Mouse (Mus musculus): Measurements from ENCODE around the gene Sema4d. TPM values are rescaled to one million over a fixed set of nuclear protein-coding genes. Genes with fewer than 3 reads are reported as not detected.
"Not testable (repeated sequence)": the region's sequence is repeated elsewhere in the genome, so short reads cannot be mapped to it uniquely, and the experiment has no call there.

The Sema4d gene
- total and polyA plus RNA-seq, 2 experiments from 2014 or later: 13.7 to 33.1 TPM

- peak; percentile 70 for ATAC-seq
- Histone ChIP-seq H3K9ac (replicated peaks; ENCODE audit: low read length) (no peak overlapping the region), H3K4me3 (ENCODE audit: low read length) (no peak overlapping the region), H3K4me2 (ENCODE audit: low read depth, low read length) (no peak overlapping the region), H3K4me1 (ENCODE audit: insufficient read depth, low read length) (no peaks in the 10 kb centered on the region), H3K9me3 (ENCODE audit: low read length) (no peaks in the 10 kb centered on the region), H3K27ac (no peak overlapping the region), H3K27me3 (ENCODE audit: insufficient read depth, low read length) (peaks cover 38% of the 10 kb centered on the region), H3K36me3 (ENCODE audit: insufficient read depth, low read length) (no peaks in the 10 kb centered on the region)
- peak; percentile 97 for TF ChIP-seq CTCF (IDR thresholded peaks at IDR 0.05; ENCODE audit: low read depth)
- peak; percentile 84 for DNase-seq (ENCODE audit: low spot score)
- WGBS: 24% methylated on average over 8 of the region's 8 CpGs
These were observed 45.9 kb upstream of the Sema4d start for GRCm38 (mm10) chr13:51839250-51840026.

GRCm38 (mm10) chr13:51837402-51837801 is 43.9 kb upstream of the Sema4d start:
- H3K4me2 ChIP-seq (ENCODE audit: low read depth, low read length): no peak overlapping the region
- no peak overlapping the region for H3K9ac ChIP-seq (replicated peaks; ENCODE audit: low read length)
- no peaks in the 10 kb centered on the region for H3K9me3 ChIP-seq (ENCODE audit: low read length)
- no peak overlapping the region for H3K27ac ChIP-seq
- TF ChIP-seq CTCF (IDR thresholded peaks at IDR 0.05; ENCODE audit: low read depth): no peak
- ATAC-seq: no peak
- no peaks in the 10 kb centered on the region for H3K4me1 ChIP-seq (ENCODE audit: insufficient read depth, low read length)
- H3K27me3 ChIP-seq (ENCODE audit: insufficient read depth, low read length): peaks cover 24% of the 10 kb centered on the region; the same call in 1 of the 2 replicates
- no peak overlapping the region for H3K4me3 ChIP-seq (ENCODE audit: low read length)
- WGBS: 50% methylated on average over 5 of the region's 5 CpGs
- no peak for DNase-seq (ENCODE audit: low spot score)
- no peaks in the 10 kb centered on the region for H3K36me3 ChIP-seq (ENCODE audit: insufficient read depth, low read length)

- WGBS: 83% methylated on average over 4 of the region's 4 CpGs
- not testable (repeated sequence) for H3K36me3 ChIP-seq (ENCODE audit: insufficient read depth, low read length); H3K9ac ChIP-seq (replicated peaks; ENCODE audit: low read length); H3K27ac ChIP-seq; H3K4me3 ChIP-seq (ENCODE audit: low read length); H3K4me2 ChIP-seq (ENCODE audit: low read depth, low read length); H3K4me1 ChIP-seq (ENCODE audit: insufficient read depth, low read length); H3K27me3 ChIP-seq (ENCODE audit: insufficient read depth, low read length); H3K9me3 ChIP-seq (ENCODE audit: low read length); DNase-seq (ENCODE audit: low spot score); ATAC-seq
These were observed 41.7 kb upstream of the Sema4d start for GRCm38 (mm10) chr13:51835208-51835607.

- WGBS: 64% methylated on average over 2 of the region's 2 CpGs
- Histone ChIP-seq H3K9me3 (ENCODE audit: low read length) (no peaks in the 10 kb centered on the region), H3K4me2 (ENCODE audit: low read depth, low read length) (no peak overlapping the region)
These were observed 41.0 kb upstream of the Sema4d start for GRCm38 (mm10) chr13:51834520-51834919.

GRCm38 (mm10) chr13:51834024-51834423 is 40.5 kb upstream of the Sema4d start:
- not testable (repeated sequence) for H3K27me3 ChIP-seq (ENCODE audit: insufficient read depth, low read length); H3K9me3 ChIP-seq (ENCODE audit: low read length); H3K36me3 ChIP-seq (ENCODE audit: insufficient read depth, low read length); DNase-seq (ENCODE audit: low spot score); ATAC-seq; H3K4me1 ChIP-seq (ENCODE audit: insufficient read depth, low read length); H3K27ac ChIP-seq; H3K4me3 ChIP-seq (ENCODE audit: low read length); H3K4me2 ChIP-seq (ENCODE audit: low read depth, low read length); H3K9ac ChIP-seq (replicated peaks; ENCODE audit: low read length)
- WGBS: 71% methylated on average over 8 of the region's 8 CpGs
- TF ChIP-seq CTCF (IDR thresholded peaks at IDR 0.05; ENCODE audit: low read depth): peak; percentile 12

More at GRCm38 (mm10) chr13:51834520-51834919, 41.0 kb upstream of the Sema4d start:
- Histone ChIP-seq H3K27me3 (ENCODE audit: insufficient read depth, low read length) (0 out of 2 replicates have a peak, but pooled peaks cover 5% of the 10 kb centered on the region), H3K9ac (replicated peaks; ENCODE audit: low read length) (no peak overlapping the region), H3K27ac (no peak overlapping the region), H3K4me1 (ENCODE audit: insufficient read depth, low read length) (no peaks in the 10 kb centered on the region), H3K4me3 (ENCODE audit: low read length) (no peak overlapping the region), H3K36me3 (ENCODE audit: insufficient read depth, low read length) (no peaks in the 10 kb centered on the region)
- ATAC-seq (no peak), DNase-seq (ENCODE audit: low spot score) (no peak)
- no peak for TF ChIP-seq CTCF (IDR thresholded peaks at IDR 0.05; ENCODE audit: low read depth)

GRCm38 (mm10) chr13:51833611-51834010 is 40.1 kb upstream of the Sema4d start:
- no peak for TF ChIP-seq CTCF (IDR thresholded peaks at IDR 0.05; ENCODE audit: low read depth)
- Histone ChIP-seq H3K9me3 (ENCODE audit: low read length) (no peaks in the 10 kb centered on the region), H3K4me1 (ENCODE audit: insufficient read depth, low read length) (no peaks in the 10 kb centered on the region), H3K4me2 (ENCODE audit: low read depth, low read length) (no peak overlapping the region), H3K36me3 (ENCODE audit: insufficient read depth, low read length) (no peaks in the 10 kb centered on the region), H3K9ac (replicated peaks; ENCODE audit: low read length) (no peak overlapping the region), H3K27ac (no peak overlapping the region), H3K27me3 (ENCODE audit: insufficient read depth, low read length) (no peaks in the 10 kb centered on the region), H3K4me3 (ENCODE audit: low read length) (no peak overlapping the region)
- 25% methylated on average over 2 of the region's 2 CpGs for WGBS
- ATAC-seq (peak; percentile 52; the same call in 1 of the 2 replicates), DNase-seq (ENCODE audit: low spot score) (peak; percentile 35)

- Histone ChIP-seq H3K27ac (no peak overlapping the region), H3K9me3 (ENCODE audit: low read length) (no peaks in the 10 kb centered on the region), H3K4me1 (ENCODE audit: insufficient read depth, low read length) (no peaks in the 10 kb centered on the region), H3K9ac (replicated peaks; ENCODE audit: low read length) (no peak overlapping the region), H3K4me3 (ENCODE audit: low read length) (no peak overlapping the region), H3K27me3 (ENCODE audit: insufficient read depth, low read length) (no peaks in the 10 kb centered on the region), H3K4me2 (ENCODE audit: low read depth, low read length) (no peak overlapping the region), H3K36me3 (ENCODE audit: insufficient read depth, low read length) (no peaks in the 10 kb centered on the region)
- TF ChIP-seq CTCF (IDR thresholded peaks at IDR 0.05; ENCODE audit: low read depth): peak; percentile 37
- DNase-seq (ENCODE audit: low spot score) (peak; percentile 30), ATAC-seq (no peak)
- WGBS: 83% methylated on average over 6 of the region's 6 CpGs
These were observed 38.9 kb upstream of the Sema4d start for GRCm38 (mm10) chr13:51832491-51832890.

Measured in hindbrain, postnatal 0 days (tissue).